Mouse (Mus musculus) inflammation-experienced regulatory T-cells, adult 6 months (primary cell): Measurements from ENCODE around the gene Gm4756. TPM values are rescaled to one million over a fixed set of nuclear protein-coding genes. Genes with fewer than 3 reads are reported as not detected.
"Not testable (repeated sequence)": the region's sequence is repeated elsewhere in the genome, so short reads cannot be mapped to it uniquely, and the experiment has no call there.

Experiments
- ATAC-seq: one replicate; pipeline ENCODE4 v1.8.0; 2017
- polyA plus RNA-seq, 3 experiments: library from polyadenylated mRNA; unstranded; fragments of 100-300 nt; shearing (Covaris generic); gene quantifications; one replicate each; pipeline ENCODE4 v1.2.1; 2017

Gene Gm4756
- polyA plus RNA-seq, 3 experiments from 2014 or later = 0.32 TPM; not detected in 2

DNA sequence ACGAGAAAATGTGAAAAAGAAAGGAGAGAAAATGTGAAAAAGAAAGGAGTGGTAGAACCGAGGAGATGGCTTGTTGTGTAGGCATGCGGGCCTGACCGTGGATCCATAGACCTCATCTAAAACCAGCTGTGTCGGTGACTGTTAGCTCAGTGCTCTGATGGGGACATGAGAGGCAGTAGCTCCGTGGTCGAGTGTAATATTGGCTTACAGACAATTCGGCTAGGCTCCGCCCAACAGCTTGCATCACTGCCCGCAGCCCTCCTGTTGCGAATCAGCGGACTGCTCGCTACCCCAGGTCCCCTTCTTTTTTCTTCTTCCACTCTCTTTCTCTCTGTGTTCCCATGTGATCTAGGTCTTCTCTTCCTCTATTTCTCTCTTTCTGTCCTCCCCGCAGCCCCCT is 540 bp downstream of the Gm4756 start:
- ATAC-seq = no peak

DNA sequence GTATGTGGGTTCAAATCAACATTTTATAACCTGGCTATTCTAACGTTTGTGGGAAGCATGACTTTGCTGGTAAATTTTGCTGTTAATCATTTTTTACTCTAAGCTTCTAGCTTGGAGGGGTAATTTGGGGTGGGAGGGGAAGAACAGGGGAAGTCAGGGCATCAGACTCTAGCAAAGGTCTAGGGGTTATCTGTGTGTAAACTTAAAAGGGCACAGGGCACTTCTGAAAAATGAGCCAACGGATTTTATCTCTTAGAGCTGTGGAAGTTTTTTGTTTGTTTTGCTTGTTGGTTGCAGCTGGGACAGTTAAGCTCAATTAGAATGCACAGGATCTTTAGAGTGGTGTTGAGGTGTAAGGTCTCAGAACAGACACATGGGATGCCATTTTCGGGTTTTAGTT is 11.4 kb downstream of the Gm4756 start:
- ATAC-seq = no peak

DNA sequence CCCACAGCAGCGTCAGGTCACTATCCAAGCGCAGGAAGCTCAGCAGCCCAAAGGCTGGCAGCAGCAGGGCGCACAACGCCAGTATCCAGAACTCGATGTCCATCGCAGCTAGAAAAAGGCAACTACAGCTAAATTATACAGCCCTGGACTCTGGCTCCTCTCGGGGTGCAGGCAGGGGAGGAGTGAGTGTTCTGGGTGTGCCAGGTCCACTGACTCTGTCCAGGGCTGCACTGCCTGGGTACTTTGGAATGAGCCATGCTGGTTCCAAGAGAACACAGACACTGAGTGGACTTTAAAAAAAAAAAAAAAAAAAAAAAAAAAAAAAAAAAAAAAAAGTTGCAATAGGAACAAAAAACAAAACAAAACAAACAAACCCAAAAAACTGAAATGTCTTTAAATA is 20.7 kb downstream of the Gm4756 start:
- no peak for ATAC-seq

DNA sequence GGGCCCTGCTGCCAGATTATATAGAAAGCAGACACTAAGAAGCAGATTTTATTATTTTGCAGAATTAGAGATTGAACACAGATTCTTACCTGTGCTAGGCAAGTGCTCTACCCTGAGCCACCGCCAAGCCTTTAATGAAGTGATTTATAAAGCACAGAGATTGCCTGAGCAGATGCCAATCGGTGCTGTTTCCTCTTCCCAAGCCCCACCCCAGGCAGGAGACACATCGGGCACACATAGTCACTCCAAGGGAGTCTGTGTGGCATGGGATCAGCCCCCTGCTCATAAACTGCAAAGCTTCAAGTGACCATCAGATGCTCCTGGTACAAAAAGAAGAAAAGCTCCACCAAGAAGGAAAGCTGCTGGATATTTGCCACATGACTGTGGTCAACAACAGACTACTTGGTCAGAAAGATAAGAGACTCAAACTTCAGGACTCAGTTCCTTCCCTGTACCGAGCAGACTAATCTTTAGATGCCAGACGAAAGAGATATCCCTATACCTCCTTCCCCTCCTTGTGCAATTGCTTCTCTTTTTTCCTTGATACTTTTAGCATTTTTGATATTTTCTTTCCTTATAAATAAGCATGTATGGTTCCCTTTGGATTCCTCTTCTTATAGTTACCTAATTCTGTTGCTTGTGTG is 26.5 kb downstream of the Gm4756 start:
- ATAC-seq = no peak

DNA sequence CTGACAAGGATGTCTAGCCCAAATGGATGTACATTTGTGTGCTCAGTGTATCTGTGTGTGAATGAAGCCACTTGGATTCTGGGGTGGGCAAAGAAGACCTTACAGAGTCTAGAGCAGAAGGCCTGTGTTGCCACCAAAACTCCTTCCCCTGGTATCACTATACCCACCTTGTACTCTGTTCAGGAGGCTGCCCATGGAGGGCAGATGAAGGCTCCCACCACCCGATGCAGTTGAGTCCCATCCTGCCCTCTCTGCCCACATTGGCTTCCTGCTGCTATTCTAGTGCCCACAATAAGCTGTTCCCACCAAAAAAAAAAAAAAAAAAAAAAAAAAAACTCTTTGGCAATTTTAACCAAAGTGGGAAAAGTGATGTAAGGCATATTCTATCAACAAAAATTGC is 28.0 kb downstream of the Gm4756 start:
- no peak for ATAC-seq

DNA sequence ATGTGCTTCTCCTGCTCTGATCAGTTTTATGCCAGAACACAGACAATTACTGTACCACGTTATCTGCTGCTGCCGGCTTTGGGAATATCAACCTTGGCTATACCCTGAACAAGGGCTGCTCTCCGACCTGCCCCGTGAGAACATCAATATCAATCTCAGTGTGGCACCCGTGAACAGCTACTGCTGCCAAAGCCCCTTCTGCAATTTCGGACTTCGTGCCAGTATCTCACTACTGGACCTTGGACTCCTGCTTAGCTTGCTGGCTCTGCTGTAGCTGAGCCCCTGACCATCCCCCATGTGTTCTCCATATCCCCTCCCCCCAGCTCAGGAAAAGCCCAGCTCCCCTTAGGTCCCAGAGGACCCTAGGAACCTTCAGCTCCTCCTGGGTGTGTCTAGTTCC is 28.6 kb downstream of the Gm4756 start:
- ATAC-seq = no peak

DNA sequence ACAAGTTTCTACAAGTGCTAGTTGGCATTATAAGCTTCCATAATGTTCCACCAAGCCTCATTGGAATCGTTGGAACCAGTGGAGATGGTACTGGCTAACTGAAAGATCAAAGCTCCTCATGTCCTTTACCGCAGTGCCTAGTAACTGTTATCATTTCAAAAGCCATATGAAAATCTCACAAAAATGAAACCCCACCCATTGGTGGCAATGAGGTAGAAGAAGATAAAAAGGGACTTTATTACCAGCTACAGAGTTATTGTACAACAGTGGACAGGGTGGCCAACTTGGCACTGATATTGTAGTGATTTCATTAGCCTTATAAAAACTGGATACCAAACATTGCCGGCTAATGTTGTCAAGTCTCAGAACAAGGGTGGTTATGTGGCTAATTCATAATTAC is 37.4 kb downstream of the Gm4756 start:
- ATAC-seq = no peak

DNA sequence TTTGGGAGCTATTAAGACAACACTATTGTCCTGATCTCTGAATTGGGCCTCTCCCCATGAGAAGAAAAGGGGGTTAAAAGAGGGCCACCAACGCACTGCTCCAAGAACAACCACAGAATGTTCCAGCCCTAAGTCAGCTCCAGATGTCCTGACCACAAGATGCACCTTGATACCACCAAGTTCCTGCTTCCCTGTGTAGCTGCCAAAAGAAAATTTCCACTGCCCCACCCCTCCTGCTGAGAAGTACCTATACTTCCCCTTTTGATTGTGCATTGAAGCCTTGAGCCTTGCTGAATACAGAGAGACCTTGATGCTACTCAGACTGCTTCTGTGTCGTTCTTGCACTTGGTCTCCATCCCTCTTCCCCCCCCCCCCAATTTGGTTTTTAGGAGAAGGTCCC is 50.7 kb downstream of the Gm4756 start:
- not testable (repeated sequence) for ATAC-seq

DNA sequence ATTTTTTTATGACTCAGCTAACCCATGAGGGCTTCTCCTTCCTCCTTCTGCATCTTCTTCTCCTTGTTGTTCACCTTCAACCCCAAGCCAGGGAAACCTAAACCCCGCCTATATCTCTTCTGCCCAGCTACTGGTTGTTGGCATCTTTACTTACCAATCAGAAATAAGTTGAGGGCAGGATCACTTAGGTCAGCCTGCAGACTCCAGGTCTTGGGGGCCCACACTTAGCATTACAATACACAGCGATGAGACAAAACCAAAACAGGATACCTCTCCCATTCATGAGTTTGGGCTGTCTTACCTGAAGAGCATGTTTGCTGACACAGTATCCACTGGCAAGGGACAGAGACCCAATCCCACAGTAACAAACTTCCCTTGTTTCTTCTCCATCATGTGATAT is 55.5 kb downstream of the Gm4756 start:
- no peak for ATAC-seq

DNA sequence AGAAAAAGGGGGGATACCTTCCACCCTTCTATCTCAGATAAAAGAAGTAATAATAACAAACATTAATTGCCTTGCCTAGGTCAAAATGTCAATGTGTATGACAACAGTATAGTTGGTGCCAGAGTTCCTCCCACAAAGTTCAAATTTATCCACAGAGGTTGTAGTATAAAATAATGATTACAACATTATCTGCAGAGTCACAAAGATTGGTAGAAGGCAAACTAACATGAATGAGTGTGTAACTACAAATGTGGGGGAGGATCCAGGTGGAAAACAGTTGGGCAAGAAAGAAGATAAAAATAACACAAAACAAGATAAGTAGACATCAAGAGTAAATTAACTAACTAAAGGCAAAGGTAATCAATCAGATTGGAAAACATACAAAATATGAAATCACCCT is 56.5 kb downstream of the Gm4756 start:
- ATAC-seq = no peak

DNA sequence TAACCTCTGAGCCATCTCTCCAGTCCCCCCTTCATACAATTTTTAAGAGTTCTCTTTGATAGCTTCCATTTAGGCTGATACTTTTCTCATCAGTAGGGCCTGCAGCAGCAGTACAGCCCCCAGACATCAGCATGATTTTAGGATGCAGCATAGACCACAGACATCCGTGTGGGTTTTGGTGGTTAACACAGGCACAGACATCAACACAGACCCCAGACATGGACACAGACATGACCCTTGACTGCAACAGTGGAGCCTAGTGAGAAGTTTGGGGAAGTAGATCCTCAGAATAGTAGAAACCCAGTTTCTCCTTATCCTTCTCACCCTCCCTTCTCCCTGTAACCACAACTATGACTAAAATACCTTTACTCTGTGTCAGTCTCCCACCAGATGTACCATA is 64.1 kb downstream of the Gm4756 start:
- no peak for ATAC-seq

DNA sequence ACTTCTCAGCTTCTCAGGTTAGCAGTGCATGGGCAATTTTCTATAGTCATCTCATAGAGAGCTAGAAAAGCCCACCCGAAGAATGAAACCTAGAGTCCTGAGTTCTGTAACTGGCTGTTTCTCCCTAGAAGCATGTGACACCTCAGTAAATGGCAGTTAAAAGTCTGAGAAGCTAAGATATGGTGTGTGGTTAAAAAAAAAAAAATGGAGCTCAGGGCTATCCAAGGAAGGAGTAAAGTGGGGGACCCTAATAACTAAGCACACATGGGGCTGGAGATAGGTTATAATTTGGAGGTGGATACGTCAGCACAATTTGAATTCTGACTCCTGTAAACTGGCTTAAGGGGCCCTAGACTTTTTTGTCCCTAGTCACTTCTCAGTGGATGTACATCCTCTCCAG is 66.4 kb downstream of the Gm4756 start:
- no peak for ATAC-seq

DNA sequence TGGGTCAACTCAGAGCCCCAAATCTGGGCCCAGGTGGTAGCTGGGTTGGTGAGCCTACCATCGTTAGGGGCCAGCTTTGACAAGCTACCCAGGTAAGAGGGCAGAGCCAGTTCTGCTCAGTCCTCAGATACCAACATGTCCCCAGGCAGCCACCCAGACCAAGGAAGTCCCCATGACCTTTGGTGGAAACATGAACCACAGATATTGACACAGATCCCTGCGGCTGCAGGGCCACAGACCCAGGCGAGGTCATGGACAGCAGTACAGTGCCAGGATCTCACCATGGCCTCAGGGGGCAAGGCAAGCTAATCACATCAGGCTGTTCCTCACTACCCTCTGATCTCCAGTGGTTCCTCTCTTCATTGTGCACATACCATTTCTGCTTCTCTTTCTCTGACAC is 67.4 kb downstream of the Gm4756 start:
- no peak for ATAC-seq

DNA sequence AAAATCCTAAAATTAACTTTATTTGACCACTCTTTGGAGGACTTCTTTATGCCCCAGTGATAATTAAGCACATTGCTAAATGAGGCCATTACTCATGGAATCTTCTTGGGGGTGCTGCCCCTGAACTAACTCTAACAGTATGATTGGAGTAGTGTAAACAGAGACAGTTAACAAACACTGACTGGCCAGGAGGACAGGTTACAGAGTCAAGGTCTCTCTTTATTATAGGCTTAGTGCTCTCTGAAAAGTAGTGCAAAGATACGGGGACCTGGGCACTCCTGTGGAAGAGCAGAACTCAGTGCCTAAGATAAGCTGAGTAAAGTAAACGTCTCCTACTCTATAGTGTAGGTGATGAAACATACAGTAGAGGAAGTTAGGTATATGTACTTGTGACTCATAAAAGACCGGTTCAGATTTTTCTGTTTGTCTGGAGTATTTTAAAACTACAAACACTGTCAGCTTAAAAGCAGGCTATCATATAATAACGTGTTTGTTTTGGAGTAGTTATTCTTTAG is 85.1 kb downstream of the Gm4756 start:
- no peak for ATAC-seq

DNA sequence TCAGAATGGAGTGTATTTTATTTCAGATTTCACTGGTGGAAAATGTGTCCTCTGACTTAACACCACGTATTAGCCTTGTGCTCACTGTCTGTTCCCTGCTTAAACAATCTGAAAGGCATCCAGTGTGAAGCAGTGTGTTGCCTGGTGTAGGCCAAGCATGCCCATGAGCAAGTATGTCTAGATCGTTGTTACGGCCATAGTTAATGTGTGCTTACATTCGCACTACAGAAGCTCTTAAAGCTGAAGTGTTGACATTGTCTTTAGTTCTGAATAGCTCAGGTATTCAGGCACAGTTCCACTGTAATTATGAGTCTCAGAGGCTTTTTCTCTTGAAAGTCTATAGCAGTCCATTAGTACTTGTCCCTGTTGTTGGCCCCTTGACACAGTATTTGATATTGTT is 95.1 kb downstream of the Gm4756 start:
- no peak for ATAC-seq

DNA sequence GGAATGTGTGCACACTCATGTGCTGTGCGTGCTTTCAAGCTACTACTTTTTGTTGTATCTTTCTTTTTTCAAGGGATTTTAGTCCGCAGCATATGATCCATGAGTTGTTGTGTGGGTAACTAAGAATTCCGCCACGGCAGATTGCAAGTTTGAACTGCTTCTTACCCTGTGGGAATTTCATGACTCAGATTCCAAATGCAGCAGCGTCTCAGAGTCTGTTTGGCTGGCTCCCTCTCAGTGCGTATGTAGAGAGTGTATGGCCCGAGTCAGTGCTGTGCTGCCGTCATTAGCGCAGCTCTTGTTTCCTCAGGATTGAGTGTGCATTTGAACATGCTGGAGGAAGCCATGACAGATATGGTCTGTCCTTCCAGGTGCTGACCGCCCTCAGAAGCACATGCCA is 110.9 kb downstream of the Gm4756 start:
- ATAC-seq = no peak

DNA sequence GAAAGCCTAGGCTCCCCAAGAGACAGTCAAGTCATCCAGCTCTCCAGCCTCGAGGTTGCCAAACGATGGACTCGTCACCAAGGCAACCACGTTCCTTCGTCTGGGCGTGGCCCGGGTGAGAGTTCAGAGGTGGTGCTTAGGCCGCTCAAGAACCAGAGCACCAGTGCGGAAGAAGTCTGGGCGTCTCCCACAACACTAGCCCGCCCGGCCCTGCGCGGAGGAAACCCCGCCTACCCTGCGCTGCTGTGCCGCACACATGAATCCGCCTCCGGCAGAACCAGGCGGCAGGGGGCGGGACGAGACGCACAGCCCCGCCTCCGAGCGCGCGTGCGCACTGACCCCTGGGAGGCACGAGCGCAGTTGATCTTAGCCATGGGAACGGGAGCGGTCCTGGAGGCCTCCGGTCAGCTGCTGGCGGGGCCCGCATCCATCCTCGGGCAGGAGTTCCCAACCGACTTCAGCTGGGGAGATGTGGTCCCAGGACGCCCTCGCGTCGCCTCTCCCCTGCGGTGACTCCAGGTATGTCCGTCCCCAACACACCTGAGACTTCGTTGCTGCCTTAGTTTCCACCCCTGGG is 113.4 kb downstream of the Gm4756 start, which contains the start of gene Pcnx4:
Gene Pcnx4 (plus strand): TSS at position 363 of the 577 bp plus-strand sequence.
- peak; percentile 99 for ATAC-seq

DNA sequence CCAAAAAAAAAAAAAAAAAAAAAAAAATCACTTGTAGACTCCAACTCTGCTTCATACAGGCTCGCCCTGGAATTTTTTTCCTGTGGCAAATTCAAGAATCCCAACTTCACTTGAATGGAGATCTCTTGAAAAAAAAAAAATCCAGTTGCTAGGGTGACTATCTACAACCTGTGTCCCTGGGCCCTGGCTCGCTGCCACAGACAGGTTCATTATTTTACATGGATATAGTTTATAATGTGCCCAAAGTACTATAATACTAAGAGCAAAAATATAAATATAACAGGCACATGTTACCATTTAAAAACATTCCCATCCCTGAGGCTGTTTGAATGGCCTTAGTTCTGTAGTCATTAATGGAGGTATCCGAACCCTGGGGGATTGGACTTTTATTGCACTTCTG is 113.9 kb downstream of the Gm4756 start:
- ATAC-seq = no peak

DNA sequence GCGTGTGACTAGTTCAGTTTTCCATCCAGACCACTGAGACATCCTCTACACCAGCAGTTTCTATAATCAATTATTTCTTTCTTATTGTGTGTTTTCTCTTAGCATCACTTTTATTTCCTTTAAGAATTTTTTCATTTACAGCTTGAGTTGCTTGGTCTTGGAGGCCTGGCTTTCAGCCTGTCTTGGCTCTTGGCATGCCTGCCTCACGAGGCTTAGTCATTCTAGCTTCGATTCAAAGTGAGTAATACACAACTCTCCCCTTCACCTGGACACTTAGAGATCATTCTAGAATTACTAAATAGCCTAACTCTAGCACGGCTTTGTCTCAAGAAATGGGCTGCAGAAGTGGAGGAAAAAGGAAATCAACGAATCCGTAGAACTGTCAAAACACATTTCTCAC is 115.5 kb downstream of the Gm4756 start:
- ATAC-seq = no peak

DNA sequence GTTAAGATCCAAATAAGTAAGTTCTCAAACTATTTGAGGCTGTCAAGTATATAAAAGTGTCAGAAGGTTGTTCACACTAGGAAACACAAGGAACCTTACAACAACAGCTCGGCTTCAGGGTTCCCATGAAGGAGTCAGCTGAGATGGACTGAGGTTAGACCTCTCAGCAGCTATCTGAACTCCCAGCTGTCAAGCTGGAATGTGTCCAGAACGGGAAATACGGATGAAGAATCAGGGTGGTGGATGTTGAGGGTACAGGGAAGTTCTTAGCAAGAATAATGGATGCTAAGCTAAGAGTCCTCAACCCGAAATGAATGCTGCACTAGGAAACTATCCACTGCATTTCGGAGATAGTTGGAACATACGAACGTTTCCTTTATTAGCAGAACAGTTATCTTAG is 117.2 kb downstream of the Gm4756 start:
- no peak for ATAC-seq
